Mouse (Mus musculus) midbrain, embryonic 15.5 days (tissue): ENCODE results near the gene Dmwd. TPM values are rescaled to one million over a fixed set of nuclear protein-coding genes. Genes with fewer than 3 reads are reported as not detected.
"Not testable (repeated sequence)": the region's sequence is repeated elsewhere in the genome, so short reads cannot be mapped to it uniquely, and the experiment has no call there.

Experiments
- ATAC-seq: fragments of 200-750 bp; cut with Nextera tagmentation; replicated peaks from 2 replicates; pipeline ENCODE4 v1.8.0; 2017; ENCODE audit warnings: moderate TSS enrichment
- H3K27ac ChIP-seq: fragments of 300-500 bp; sonication (generic); 2 replicates; pipeline ENCODE4 v1.5.1; 2015; ENCODE audit warnings: mild to moderate bottlenecking, inconsistent platforms
- H3K27me3 ChIP-seq: fragments of 300-500 bp; sonication (generic); replicated peaks from 2 replicates; pipeline ENCODE4 v1.6.1; 2015; ENCODE audit warnings: inconsistent platforms
- H3K36me3 ChIP-seq: fragments of 300-500 bp; sonication (generic); replicated peaks from 2 replicates; pipeline ENCODE4 v1.6.1; 2015; ENCODE audit warnings: inconsistent platforms
- H3K4me1 ChIP-seq: fragments of 300-500 bp; sonication (generic); 2 replicates; pipeline ENCODE4 v1.6.1; 2015; ENCODE audit warnings: inconsistent platforms
- H3K4me2 ChIP-seq: fragments of 300-500 bp; sonication (generic); 2 replicates; pipeline ENCODE4 v1.6.1; 2015; ENCODE audit warnings: inconsistent platforms, mild to moderate bottlenecking, moderate library complexity
- H3K4me3 ChIP-seq: fragments of 300-500 bp; sonication (generic); 2 replicates; pipeline ENCODE4 v1.5.1; 2015; ENCODE audit warnings: mild to moderate bottlenecking, inconsistent platforms
- H3K9ac ChIP-seq: fragments of 300-500 bp; sonication (generic); 2 replicates; pipeline ENCODE4 v1.6.1; 2015; ENCODE audit warnings: mild to moderate bottlenecking, inconsistent platforms
- H3K9me3 ChIP-seq: fragments of 300-500 bp; sonication (generic); 2 replicates; pipeline ENCODE4 v1.6.1; 2016; ENCODE audit warnings: inconsistent platforms
- WGBS: fragments of 180-500 bp; shearing (Covaris S2); methylation state at CpG from one replicate; pipeline ENCODE4 v1.1.7; 2015; ENCODE audit warnings: mixed read lengths; 5-methylcytosine and 5-hydroxymethylcytosine counted together
- polyA plus RNA-seq: library from polyadenylated mRNA; unstranded; fragments of >200 nt; fragmentation: Nextera tagmentation; extraction: Ambion mirVana; gene quantifications from 2 replicates; pipeline ENCODE4 v1.2.1, GENCODE M21; 2015

Dmwd gene
- polyA plus RNA-seq, 1 experiment from 2014 or later: 34.2 TPM

- Histone ChIP-seq H3K27ac (no peak overlapping the region), H3K27me3 (no peaks in the 10 kb centered on the region), H3K4me2 (no peak overlapping the region), H3K9me3 (no peaks in the 10 kb centered on the region), H3K9ac (no peak overlapping the region), H3K4me1 (peaks cover 10% of the 10 kb centered on the region; the same call in 1 of the 2 replicates), H3K36me3 (peaks cover 20% of the 10 kb centered on the region), H3K4me3 (no peak overlapping the region)
- no peak for ATAC-seq
- 90% methylated on average over 7 of the region's 7 CpGs for WGBS
These were observed 22.9 kb upstream of the Dmwd start for GRCm38 (mm10) chr7:19053136-19053532.

GRCm38 (mm10) chr7:19054047-19054776, 21.8 kb upstream of the Dmwd start, which contains the start of gene Rsph6a:
Gene Rsph6a, plus strand, starts transcription at chr7:19054690.
- peak; percentile 76 for ATAC-seq
- Histone ChIP-seq H3K4me2 (peak within 1 kb of the TSS; percentile 54), H3K9me3 (no peaks in the 10 kb centered on the region), H3K4me1 (peaks cover 10% of the 10 kb centered on the region; the same call in 1 of the 2 replicates), H3K9ac (peak within 1 kb of the TSS; percentile 28; the same call in 1 of the 2 replicates), H3K36me3 (peaks cover 13% of the 10 kb centered on the region), H3K4me3 (peak within 1 kb of the TSS; percentile 33), H3K27me3 (no peaks in the 10 kb centered on the region), H3K27ac (peak within 1 kb of the TSS; percentile 51; the same call in 1 of the 2 replicates)
- WGBS: 26% methylated on average over 33 of the region's 33 CpGs

GRCm38 (mm10) chr7:19054777-19055076, 21.3 kb upstream of the Dmwd start:
- Histone ChIP-seq H3K4me2 (peak overlapping the region; percentile 54), H3K9me3 (no peaks in the 10 kb centered on the region), H3K4me1 (peaks cover 10% of the 10 kb centered on the region; the same call in 1 of the 2 replicates), H3K27me3 (no peaks in the 10 kb centered on the region), H3K36me3 (peaks cover 9% of the 10 kb centered on the region), H3K4me3 (peak overlapping the region; percentile 33), H3K27ac (no peak overlapping the region), H3K9ac (peak overlapping the region; percentile 28; the same call in 1 of the 2 replicates)
- 63% methylated on average over 9 of the region's 9 CpGs for WGBS
- ATAC-seq: peak; percentile 57

- peaks cover 5% of the 10 kb centered on the region for H3K36me3 ChIP-seq
- no peaks in the 10 kb centered on the region for H3K9me3 ChIP-seq
- H3K9ac ChIP-seq: no peak overlapping the region
- H3K27me3 ChIP-seq: no peaks in the 10 kb centered on the region
- H3K4me1 ChIP-seq: peaks cover 10% of the 10 kb centered on the region; the same call in 1 of the 2 replicates
- no peak overlapping the region for H3K27ac ChIP-seq
- ATAC-seq: no peak
- 93% methylated on average over 8 of the region's 8 CpGs for WGBS
- no peak overlapping the region for H3K4me2 ChIP-seq
- H3K4me3 ChIP-seq: no peak overlapping the region
These were observed 20.9 kb upstream of the Dmwd start for GRCm38 (mm10) chr7:19055108-19055507.

- no peak for ATAC-seq
- Histone ChIP-seq H3K27ac (no peak overlapping the region), H3K4me3 (no peak overlapping the region), H3K9me3 (no peaks in the 10 kb centered on the region), H3K4me1 (peaks cover 10% of the 10 kb centered on the region; the same call in 1 of the 2 replicates), H3K36me3 (no peaks in the 10 kb centered on the region), H3K27me3 (no peaks in the 10 kb centered on the region), H3K4me2 (no peak overlapping the region), H3K9ac (no peak overlapping the region)
- 89% methylated on average over 10 of the region's 10 CpGs for WGBS
These were observed 18.6 kb upstream of the Dmwd start for GRCm38 (mm10) chr7:19057405-19057804.

GRCm38 (mm10) chr7:19065896-19066295, 10.1 kb upstream of the Dmwd start:
- no peak for ATAC-seq
- Histone ChIP-seq H3K4me1 (no peaks in the 10 kb centered on the region), H3K36me3 (no peaks in the 10 kb centered on the region), H3K4me2 (peak overlapping the region; percentile 32), H3K4me3 (peak overlapping the region; percentile 8; the same call in 1 of the 2 replicates), H3K9ac (no peak overlapping the region), H3K9me3 (no peaks in the 10 kb centered on the region), H3K27ac (no peak overlapping the region), H3K27me3 (peaks cover 28% of the 10 kb centered on the region)
- WGBS: 44% methylated on average over 13 of the region's 13 CpGs

GRCm38 (mm10) chr7:19067063-19067462, 9.0 kb upstream of the Dmwd start:
- no peak overlapping the region for H3K4me3 ChIP-seq
- no peak overlapping the region for H3K27ac ChIP-seq
- 49% methylated on average over 14 of the region's 14 CpGs for WGBS
- ATAC-seq: no peak
- H3K4me1 ChIP-seq: no peaks in the 10 kb centered on the region
- peaks cover 28% of the 10 kb centered on the region for H3K27me3 ChIP-seq
- no peaks in the 10 kb centered on the region for H3K36me3 ChIP-seq
- no peak overlapping the region for H3K9ac ChIP-seq
- H3K9me3 ChIP-seq: no peaks in the 10 kb centered on the region
- no peak overlapping the region for H3K4me2 ChIP-seq

- H3K36me3 ChIP-seq: no peaks in the 10 kb centered on the region
- ATAC-seq: no peak
- WGBS: 64% methylated on average over 14 of the region's 14 CpGs
These were observed 8.1 kb upstream of the Dmwd start for GRCm38 (mm10) chr7:19067935-19068334.

GRCm38 (mm10) chr7:19068707-19069106, 7.3 kb upstream of the Dmwd start:
- 4% methylated on average over 2 of the region's 2 CpGs for WGBS
- no peak for ATAC-seq
- H3K4me1 ChIP-seq: no peaks in the 10 kb centered on the region

More at GRCm38 (mm10) chr7:19067935-19068334, 8.1 kb upstream of the Dmwd start:
- Histone ChIP-seq H3K4me1 (no peaks in the 10 kb centered on the region), H3K4me3 (no peak overlapping the region), H3K4me2 (no peak overlapping the region), H3K9ac (no peak overlapping the region), H3K27ac (no peak overlapping the region), H3K27me3 (peaks cover 28% of the 10 kb centered on the region), H3K9me3 (no peaks in the 10 kb centered on the region)

GRCm38 (mm10) chr7:19069500-19069899, 6.5 kb upstream of the Dmwd start:
- ATAC-seq: no peak
- Histone ChIP-seq H3K9me3 (no peaks in the 10 kb centered on the region), H3K4me3 (no peak overlapping the region), H3K4me1 (no peaks in the 10 kb centered on the region), H3K27me3 (peaks cover 27% of the 10 kb centered on the region), H3K27ac (no peak overlapping the region), H3K36me3 (no peaks in the 10 kb centered on the region), H3K4me2 (no peak overlapping the region), H3K9ac (no peak overlapping the region)
- 49% methylated on average over 3 of the region's 3 CpGs for WGBS

More at GRCm38 (mm10) chr7:19068707-19069106, 7.3 kb upstream of the Dmwd start:
- no peaks in the 10 kb centered on the region for H3K9me3 ChIP-seq
- no peak overlapping the region for H3K4me2 ChIP-seq
- no peaks in the 10 kb centered on the region for H3K36me3 ChIP-seq
- H3K27ac ChIP-seq: no peak overlapping the region
- H3K27me3 ChIP-seq: peaks cover 28% of the 10 kb centered on the region
- no peak overlapping the region for H3K4me3 ChIP-seq
- no peak overlapping the region for H3K9ac ChIP-seq

GRCm38 (mm10) chr7:19071024-19071423, 5.0 kb upstream of the Dmwd start:
- not testable (repeated sequence) for H3K4me2 ChIP-seq, H3K9ac ChIP-seq, ATAC-seq, H3K4me3 ChIP-seq, H3K9me3 ChIP-seq, H3K4me1 ChIP-seq, H3K36me3 ChIP-seq, H3K27ac ChIP-seq
- H3K27me3 ChIP-seq: peaks cover 12% of the 10 kb centered on the region
- WGBS: 44% methylated on average over 3 of the region's 3 CpGs

GRCm38 (mm10) chr7:19073504-19073903, 2.5 kb upstream of the Dmwd start:
- ATAC-seq: no peak
- Histone ChIP-seq H3K9ac (no peak overlapping the region), H3K4me3 (no peak overlapping the region), H3K4me2 (no peak overlapping the region), H3K4me1 (peaks cover 23% of the 10 kb centered on the region), H3K27ac (no peak overlapping the region), H3K9me3 (no peaks in the 10 kb centered on the region), H3K36me3 (peaks cover 6% of the 10 kb centered on the region), H3K27me3 (no peaks in the 10 kb centered on the region)
- WGBS: 80% methylated on average over 9 of the region's 9 CpGs

- H3K4me1 ChIP-seq: peaks cover 23% of the 10 kb centered on the region
- H3K27ac ChIP-seq: no peak overlapping the region
- no peak for ATAC-seq
- WGBS: 92% methylated on average over 6 of the region's 6 CpGs
- H3K4me2 ChIP-seq: no peak overlapping the region
- H3K9me3 ChIP-seq: no peaks in the 10 kb centered on the region
- H3K4me3 ChIP-seq: no peak overlapping the region
- no peak overlapping the region for H3K9ac ChIP-seq
- H3K27me3 ChIP-seq: no peaks in the 10 kb centered on the region
- peaks cover 13% of the 10 kb centered on the region for H3K36me3 ChIP-seq
These were observed 1.5 kb upstream of the Dmwd start for GRCm38 (mm10) chr7:19074494-19074893.
